Mouse (Mus musculus): ENCODE data around the gene Mgea5.

DNA sequence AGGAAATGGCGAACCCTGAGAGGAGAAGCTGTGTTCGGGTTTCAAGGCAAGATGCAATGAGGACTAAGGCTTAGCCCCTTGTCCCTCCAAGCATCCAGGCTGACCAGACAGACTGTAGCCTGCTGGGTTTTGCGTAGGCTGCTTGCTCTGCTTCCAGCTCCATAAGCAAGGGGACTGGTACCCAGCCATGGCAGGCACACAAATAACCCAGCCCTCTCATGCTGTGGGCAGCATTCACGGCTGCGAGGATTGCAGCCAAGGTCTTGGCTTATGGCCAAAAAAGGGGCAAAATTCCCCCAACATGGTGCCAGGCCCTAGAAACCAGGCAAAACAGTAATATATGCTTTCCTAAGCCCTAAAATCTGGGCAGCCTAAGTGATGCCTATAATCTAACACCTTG, 38.2 kb upstream of the Mgea5 start:
- TF ChIP-seq GATA1 (IDR thresholded peaks at IDR 0.05; ENCODE audit: low read length): no peak
- no peak for TF ChIP-seq TAL1 (IDR thresholded peaks at IDR 0.05; ENCODE audit: low read length)
